Mouse (Mus musculus): Measurements from ENCODE around the gene Phactr4. TPM values are rescaled to one million over a fixed set of nuclear protein-coding genes. Genes with fewer than 3 reads are reported as not detected.

Gene Phactr4
- total and polyA plus RNA-seq, 3 experiments: 8.7 to 22.4 (median 22.3) TPM

GRCm38 (mm10) chr4:132338943-132339342 lies 83.3 kb downstream of the Phactr4 start:
- peak; percentile 59 to 78 for DNase-seq
- no peaks in the 10 kb centered on the region for H3K36me3 ChIP-seq (ENCODE audit: control insufficient read depth, insufficient read depth, low read length)
- H3K27me3 ChIP-seq (ENCODE audit: control insufficient read depth, insufficient read depth, low read length): no peaks in the 10 kb centered on the region
- no peak for TF ChIP-seq EP300 (IDR thresholded peaks at IDR 0.05; ENCODE audit: insufficient read depth, low read depth, low read length)
- no peak for TF ChIP-seq CTCF (IDR thresholded peaks at IDR 0.05)
- no peak for TF ChIP-seq POLR2A (IDR thresholded peaks at IDR 0.05; ENCODE audit: insufficient read depth, low read depth, low read length)
- H3K4me1 ChIP-seq (ENCODE audit: control insufficient read depth, insufficient read depth, low read length): no peaks in the 10 kb centered on the region; the same call in 1 of the 2 replicates
- intact Hi-C loops (cut with DNase I): no loop called here
- peak overlapping the region; percentile 36; the same call in 1 of the 2 replicates for H3K27ac ChIP-seq
- H3K9ac ChIP-seq (ENCODE audit: low read depth, low read length): no peak overlapping the region
- peaks cover 4% of the 10 kb centered on the region for H3K79me2 ChIP-seq (replicated peaks; ENCODE audit: control insufficient read depth, insufficient read depth, low read length)
- no peak overlapping the region for H3K4me3 ChIP-seq
- WGBS: 57% methylated on average over 13 of the region's 13 CpGs

- H3K4me3 ChIP-seq: no peak overlapping the region
- no peak overlapping the region for H3K9ac ChIP-seq (ENCODE audit: low read depth, low read length)
- no peaks in the 10 kb centered on the region; the same call in 1 of the 2 replicates for H3K36me3 ChIP-seq (ENCODE audit: control insufficient read depth, insufficient read depth, low read length)
- no peaks in the 10 kb centered on the region for H3K27me3 ChIP-seq (ENCODE audit: control insufficient read depth, insufficient read depth, low read length)
- peaks cover 1% of the 10 kb centered on the region for H3K4me1 ChIP-seq (ENCODE audit: control insufficient read depth, insufficient read depth, low read length)
- no peak overlapping the region for H3K27ac ChIP-seq
- TF ChIP-seq EP300 (IDR thresholded peaks at IDR 0.05; ENCODE audit: insufficient read depth, low read depth, low read length) (no peak), POLR2A (IDR thresholded peaks at IDR 0.05; ENCODE audit: insufficient read depth, low read depth, low read length) (no peak), CTCF (IDR thresholded peaks at IDR 0.05) (no peak)
- WGBS: 58% methylated on average over 6 of the region's 6 CpGs
- H3K79me2 ChIP-seq (replicated peaks; ENCODE audit: control insufficient read depth, insufficient read depth, low read length): no peaks in the 10 kb centered on the region
- intact Hi-C loops (cut with DNase I): no loop called here
- no peak for DNase-seq
Observed at GRCm38 (mm10) chr4:132332880-132333279, 89.4 kb downstream of the Phactr4 start.

- TF ChIP-seq POLR2A (IDR thresholded peaks at IDR 0.05; ENCODE audit: insufficient read depth, low read depth, low read length) (no peak), CTCF (IDR thresholded peaks at IDR 0.05) (no peak), EP300 (IDR thresholded peaks at IDR 0.05; ENCODE audit: insufficient read depth, low read depth, low read length) (no peak)
- 77% methylated on average over 3 of the region's 3 CpGs for WGBS
- H3K4me3 ChIP-seq: no peak overlapping the region
- no peaks in the 10 kb centered on the region for H3K79me2 ChIP-seq (replicated peaks; ENCODE audit: control insufficient read depth, insufficient read depth, low read length)
- H3K4me1 ChIP-seq (ENCODE audit: control insufficient read depth, insufficient read depth, low read length): peaks cover 1% of the 10 kb centered on the region
- no peak for DNase-seq
- no peak overlapping the region for H3K9ac ChIP-seq (ENCODE audit: low read depth, low read length)
- no peak overlapping the region for H3K27ac ChIP-seq
- no peaks in the 10 kb centered on the region for H3K27me3 ChIP-seq (ENCODE audit: control insufficient read depth, insufficient read depth, low read length)
- intact Hi-C loops (cut with DNase I): no loop called here
- no peaks in the 10 kb centered on the region; the same call in 1 of the 2 replicates for H3K36me3 ChIP-seq (ENCODE audit: control insufficient read depth, insufficient read depth, low read length)
Observed at GRCm38 (mm10) chr4:132331960-132332359, 90.3 kb downstream of the Phactr4 start.

GRCm38 (mm10) chr4:132329835-132330354 lies 92.4 kb downstream of the Phactr4 start:
- WGBS: 13% methylated on average over 10 of the region's 10 CpGs
- Histone ChIP-seq H3K4me3 (peak overlapping the region; percentile 74), H3K27me3 (ENCODE audit: control insufficient read depth, insufficient read depth, low read length) (no peaks in the 10 kb centered on the region), H3K36me3 (ENCODE audit: control insufficient read depth, insufficient read depth, low read length) (no peaks in the 10 kb centered on the region; the same call in 1 of the 2 replicates), H3K27ac (peak overlapping the region; percentile 87), H3K9ac (ENCODE audit: low read depth, low read length) (peak overlapping the region; percentile 76), H3K4me1 (ENCODE audit: control insufficient read depth, insufficient read depth, low read length) (peaks cover 1% of the 10 kb centered on the region), H3K79me2 (replicated peaks; ENCODE audit: control insufficient read depth, insufficient read depth, low read length) (no peaks in the 10 kb centered on the region)
- TF ChIP-seq EP300 (IDR thresholded peaks at IDR 0.05; ENCODE audit: insufficient read depth, low read depth, low read length): no peak
- no peak for TF ChIP-seq CTCF (IDR thresholded peaks at IDR 0.05)
- no peak for TF ChIP-seq POLR2A (IDR thresholded peaks at IDR 0.05; ENCODE audit: insufficient read depth, low read depth, low read length)
- DNase-seq: no peak
- intact Hi-C loops (cut with DNase I): loop anchor here (2.0 kb wide), 1 partner anchor 15 kb away; no protein-coding TSS in a partner anchor

GRCm38 (mm10) chr4:132329115-132329834 lies 93.0 kb downstream of the Phactr4 start, which contains the start of gene Trnau1ap:
TSS of gene Trnau1ap (minus strand) at chr4:132329538.
- peak; percentile 93 for DNase-seq
- Histone ChIP-seq H3K36me3 (ENCODE audit: control insufficient read depth, insufficient read depth, low read length) (no peaks in the 10 kb centered on the region; the same call in 1 of the 2 replicates), H3K79me2 (replicated peaks; ENCODE audit: control insufficient read depth, insufficient read depth, low read length) (no peaks in the 10 kb centered on the region), H3K4me1 (ENCODE audit: control insufficient read depth, insufficient read depth, low read length) (peaks cover 1% of the 10 kb centered on the region), H3K9ac (ENCODE audit: low read depth, low read length) (peak within 1 kb of the TSS; percentile 91), H3K27ac (peak within 1 kb of the TSS; percentile 87), H3K27me3 (ENCODE audit: control insufficient read depth, insufficient read depth, low read length) (no peaks in the 10 kb centered on the region), H3K4me3 (peak within 1 kb of the TSS; percentile 74)
- WGBS: under 1% methylated on average over 52 of the region's 52 CpGs
- intact Hi-C loops (cut with DNase I): loop anchor here (2.0 kb wide), 1 partner anchor 16 kb away; no protein-coding TSS in a partner anchor
- TF ChIP-seq CTCF (IDR thresholded peaks at IDR 0.05) (peak; percentile 38), EP300 (IDR thresholded peaks at IDR 0.05; ENCODE audit: insufficient read depth, low read depth, low read length) (0 out of 2 replicates have a peak, but pooled peaks have one; percentile 23), POLR2A (IDR thresholded peaks at IDR 0.05; ENCODE audit: insufficient read depth, low read depth, low read length) (peak; percentile 90)
